Mouse (Mus musculus) embryonic facial prominence, embryonic 14.5 days (tissue): ENCODE results near the gene Gdf1. TPM values are rescaled to one million over a fixed set of nuclear protein-coding genes. Genes with fewer than 3 reads are reported as not detected.

Source experiments
- ATAC-seq: fragments of 200-750 bp; cut with Nextera tagmentation; 2 replicates; pipeline ENCODE4 v1.8.0; 2017; ENCODE audit warnings: low read depth, moderate number of reproducible peaks, moderate TSS enrichment
- DNase-seq: peaks from one replicate; pipeline ENCODE4 v3.0.0-alpha.2; 2015; ENCODE audit warnings: low spot score
- H3K27ac ChIP-seq: fragments of 300-500 bp; sonication (generic); replicated peaks from 2 replicates; pipeline ENCODE4 v1.5.1; 2014; ENCODE audit warnings: low read depth, mild to moderate bottlenecking, low read length, moderate library complexity
- H3K27me3 ChIP-seq: fragments of 300-500 bp; sonication (generic); replicated peaks from 2 replicates; pipeline ENCODE4 v1.6.1; 2014; ENCODE audit warnings: low read length; ENCODE audit not compliant: control insufficient read depth, insufficient read depth
- H3K36me3 ChIP-seq: fragments of 300-500 bp; sonication (generic); 2 replicates; pipeline ENCODE4 v1.6.1; 2014; ENCODE audit warnings: low read length, mixed read lengths; ENCODE audit not compliant: control insufficient read depth, insufficient read depth
- H3K4me1 ChIP-seq: fragments of 300-500 bp; sonication (generic); 2 replicates; pipeline ENCODE4 v1.6.1; 2014; ENCODE audit warnings: antibody characterized with exemption, low read length; ENCODE audit not compliant: control insufficient read depth, insufficient read depth
- H3K4me2 ChIP-seq: fragments of 300-500 bp; sonication (generic); 2 replicates; pipeline ENCODE4 v1.6.1; 2014; ENCODE audit warnings: low read depth, mild to moderate bottlenecking, low read length, moderate library complexity, mixed read lengths
- H3K4me3 ChIP-seq: fragments of 300-500 bp; sonication (generic); 2 replicates; pipeline ENCODE4 v1.5.1; 2014; ENCODE audit warnings: low read depth, mild to moderate bottlenecking, low read length
- H3K9ac ChIP-seq: fragments of 300-500 bp; sonication (generic); 2 replicates; pipeline ENCODE4 v1.6.1; 2014; ENCODE audit warnings: low read depth, mild to moderate bottlenecking, low read length, moderate library complexity, mixed read lengths
- H3K9me3 ChIP-seq: fragments of 300-500 bp; sonication (generic); 2 replicates; pipeline ENCODE4 v1.6.1; 2016; ENCODE audit warnings: low read length; ENCODE audit not compliant: control insufficient read depth
- WGBS: fragments of 180-500 bp; shearing (Covaris S2); extraction: QIAGEN DNeasy Blood & Tissue Kit; methylation state at CpG from one replicate; pipeline ENCODE4 v1.1.7; 2014; 5-methylcytosine and 5-hydroxymethylcytosine counted together
- polyA plus RNA-seq: library from polyadenylated mRNA; unstranded; fragments of >200 nt; fragmentation: Nextera tagmentation; extraction: Ambion mirVana; gene quantifications from 2 replicates; pipeline ENCODE4 v1.2.1, GENCODE M21; 2014

The Gdf1 gene
- 1.7 TPM in 1 of 2 replicates, not detected in the other for polyA plus RNA-seq

- no peaks in the 10 kb centered on the region; the same call in 1 of the 2 replicates for H3K27me3 ChIP-seq
- H3K27ac ChIP-seq: no peak within 1 kb of the TSS
- peaks cover 7% of the 10 kb centered on the region for H3K4me1 ChIP-seq
- no peaks in the 10 kb centered on the region for H3K9me3 ChIP-seq
- H3K9ac ChIP-seq: peak within 1 kb of the TSS; percentile 17; the same call in 1 of the 2 replicates
- H3K36me3 ChIP-seq: peaks cover 62% of the 10 kb centered on the region
- peak within 1 kb of the TSS; percentile 13; the same call in 1 of the 2 replicates for H3K4me3 ChIP-seq
- ATAC-seq (no peak), DNase-seq (no peak)
- H3K4me2 ChIP-seq: peak within 1 kb of the TSS; percentile 43
- WGBS: 35% methylated on average over 13 of the region's 14 CpGs
Measured at GRCm38 (mm10) chr8:70329124-70329834, at the start of gene Gdf1. Gdf1 (plus strand) TSS chr8:70329817.

- 42% methylated on average over 3 of the region's 3 CpGs for WGBS
- Histone ChIP-seq H3K36me3 (peaks cover 11% of the 10 kb centered on the region), H3K27me3 (no peaks in the 10 kb centered on the region), H3K4me1 (no peaks in the 10 kb centered on the region), H3K27ac (no peak overlapping the region), H3K9me3 (no peaks in the 10 kb centered on the region), H3K4me2 (no peak overlapping the region), H3K9ac (no peak overlapping the region), H3K4me3 (no peak overlapping the region)
- no peak for DNase-seq
- no peak for ATAC-seq
Measured at GRCm38 (mm10) chr8:70281001-70281400, 48.6 kb upstream of the Gdf1 start.

DNA sequence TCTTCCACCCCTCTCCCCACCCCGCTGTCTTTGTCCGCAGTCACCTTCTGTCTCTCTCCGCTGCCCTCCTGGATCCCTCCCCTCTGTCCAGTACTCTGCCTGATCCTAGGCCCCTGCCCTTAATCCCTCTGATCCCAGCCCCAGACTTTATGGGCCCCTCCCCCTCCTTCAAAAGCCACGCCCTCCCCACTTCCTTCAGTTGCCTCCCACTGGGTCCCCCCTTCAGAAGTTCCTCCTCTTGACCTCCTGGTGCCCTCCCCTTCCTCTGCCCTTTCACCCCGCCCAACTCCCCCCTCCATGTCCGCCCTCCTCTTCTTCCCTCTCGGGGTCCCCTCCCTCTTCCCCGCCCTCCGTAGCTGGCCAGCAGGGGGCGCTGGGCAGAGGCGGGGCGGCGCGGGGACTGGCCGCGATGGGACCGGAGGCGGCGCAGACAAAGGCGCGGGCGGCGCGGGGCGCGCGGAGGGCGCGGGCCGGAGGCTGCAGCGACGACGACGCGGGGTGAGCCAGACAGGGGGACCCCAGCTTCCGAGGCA, 46.9 kb upstream of the Gdf1 start, which contains the start of gene Homer3:
Gene Homer3 (plus strand): TSS at position 225 of the 533 bp plus-strand sequence.
- peak; percentile 93 for DNase-seq
- peak within 1 kb of the TSS; percentile 82 for H3K9ac ChIP-seq
- H3K4me1 ChIP-seq: no peaks in the 10 kb centered on the region
- WGBS: 1% methylated on average over 35 of the region's 36 CpGs
- H3K27me3 ChIP-seq: no peaks in the 10 kb centered on the region
- H3K4me2 ChIP-seq: peak within 1 kb of the TSS; percentile 70
- H3K27ac ChIP-seq: peak within 1 kb of the TSS; percentile 72
- H3K36me3 ChIP-seq: peaks cover 28% of the 10 kb centered on the region
- H3K9me3 ChIP-seq: no peaks in the 10 kb centered on the region
- peak within 1 kb of the TSS; percentile 74 for H3K4me3 ChIP-seq
- ATAC-seq: peak; percentile 91

DNA sequence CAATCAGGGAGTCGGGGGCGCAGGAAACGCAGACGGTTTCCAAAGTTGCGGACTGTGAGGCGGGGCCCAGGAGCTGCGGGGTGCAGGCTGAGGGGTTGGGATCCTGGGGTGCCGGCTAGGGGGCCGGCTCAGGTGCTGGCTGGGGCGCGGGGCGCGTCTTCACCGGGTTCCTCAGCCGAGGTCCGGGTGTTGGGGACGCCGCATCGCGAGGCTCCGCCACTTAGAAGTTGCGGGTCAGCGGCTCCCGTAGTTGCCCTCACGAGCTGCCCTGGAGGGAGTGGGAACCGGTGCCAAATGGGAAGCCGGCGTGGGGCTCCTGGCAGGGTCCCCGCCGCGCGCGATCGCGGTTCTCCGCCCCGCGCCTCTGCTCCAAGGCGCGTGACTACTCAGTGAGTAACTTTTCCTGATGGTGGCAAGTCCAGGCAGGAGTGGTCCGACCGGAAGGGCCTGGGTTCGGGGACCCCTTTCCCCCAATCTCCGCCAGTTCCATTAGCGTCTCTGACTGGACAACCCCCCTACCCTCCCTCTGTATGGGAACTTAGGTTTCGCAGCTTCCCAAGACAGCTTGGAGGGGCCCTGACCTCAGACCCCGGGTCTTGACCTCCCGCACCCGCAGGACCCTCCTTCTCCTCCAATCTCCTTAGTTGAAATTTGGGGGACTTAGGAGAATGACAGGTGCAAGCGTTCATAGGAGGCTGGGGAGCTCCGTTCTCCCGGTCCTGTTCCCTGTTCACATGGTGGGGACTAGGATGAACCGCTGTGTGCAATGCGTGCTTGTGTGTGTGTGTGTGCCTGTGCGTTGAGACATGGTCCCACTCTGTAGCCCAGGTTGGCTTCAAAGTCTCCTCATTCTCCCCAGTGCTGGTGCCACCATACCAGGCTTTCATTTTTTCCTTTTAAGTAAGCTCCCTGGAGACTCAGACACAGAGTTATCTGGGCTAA, 46.2 kb upstream of the Gdf1 start:
- H3K4me2 ChIP-seq: peak overlapping the region; percentile 70
- peak; percentile 69 for ATAC-seq
- H3K27me3 ChIP-seq: no peaks in the 10 kb centered on the region
- peak overlapping the region; percentile 72 for H3K27ac ChIP-seq
- WGBS: 0% methylated on average over 29 of the region's 55 CpGs
- no peaks in the 10 kb centered on the region for H3K4me1 ChIP-seq
- no peaks in the 10 kb centered on the region for H3K9me3 ChIP-seq
- H3K4me3 ChIP-seq: peak overlapping the region; percentile 74
- peak; percentile 19 for DNase-seq
- peak overlapping the region; percentile 82 for H3K9ac ChIP-seq
- peaks cover 33% of the 10 kb centered on the region for H3K36me3 ChIP-seq

DNA sequence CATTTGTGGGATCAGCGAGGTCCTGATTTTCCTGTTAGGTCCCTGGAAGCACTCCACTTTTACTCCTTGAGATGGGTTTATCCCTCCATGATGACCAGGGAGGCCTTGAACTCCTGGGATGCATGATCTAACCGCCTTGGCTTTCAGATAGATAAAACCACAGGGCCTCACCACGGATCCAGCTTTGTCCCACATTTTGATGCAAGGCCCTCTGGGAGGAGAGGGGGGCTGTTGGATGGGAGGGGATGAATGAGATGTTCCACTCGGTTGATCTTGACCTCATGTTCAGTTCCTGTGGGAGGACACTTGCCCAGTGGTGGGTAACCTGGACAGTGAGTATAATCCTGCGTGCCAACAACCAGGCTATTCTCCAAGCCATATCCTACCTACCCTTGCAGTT, 45.2 kb upstream of the Gdf1 start:
- Histone ChIP-seq H3K4me1 (no peaks in the 10 kb centered on the region), H3K36me3 (peaks cover 36% of the 10 kb centered on the region), H3K27ac (no peak overlapping the region), H3K9me3 (no peaks in the 10 kb centered on the region), H3K4me3 (no peak overlapping the region), H3K27me3 (no peaks in the 10 kb centered on the region), H3K9ac (no peak overlapping the region), H3K4me2 (peak overlapping the region; percentile 70)
- ATAC-seq: no peak
- DNase-seq: no peak
- 88% methylated on average over 5 of the region's 5 CpGs for WGBS

GRCm38 (mm10) chr8:70285304-70285703, 44.3 kb upstream of the Gdf1 start:
- H3K27me3 ChIP-seq: no peaks in the 10 kb centered on the region
- no peak overlapping the region for H3K4me2 ChIP-seq
- ATAC-seq (no peak), DNase-seq (no peak)
- H3K4me1 ChIP-seq: no peaks in the 10 kb centered on the region
- no peak overlapping the region for H3K4me3 ChIP-seq
- peaks cover 40% of the 10 kb centered on the region for H3K36me3 ChIP-seq
- H3K27ac ChIP-seq: no peak overlapping the region
- WGBS: 97% methylated on average over 15 of the region's 15 CpGs
- no peaks in the 10 kb centered on the region for H3K9me3 ChIP-seq
- H3K9ac ChIP-seq: no peak overlapping the region

- H3K9ac ChIP-seq: no peak overlapping the region
- no peaks in the 10 kb centered on the region for H3K4me1 ChIP-seq
- ATAC-seq: no peak
- no peak for DNase-seq
- H3K27me3 ChIP-seq: no peaks in the 10 kb centered on the region
- H3K36me3 ChIP-seq: peaks cover 54% of the 10 kb centered on the region
- no peak overlapping the region for H3K4me3 ChIP-seq
- no peak overlapping the region for H3K4me2 ChIP-seq
- H3K9me3 ChIP-seq: no peaks in the 10 kb centered on the region
- 87% methylated on average over 8 of the region's 8 CpGs for WGBS
- H3K27ac ChIP-seq: no peak overlapping the region
Measured at GRCm38 (mm10) chr8:70286737-70287136, 42.9 kb upstream of the Gdf1 start.

- 0 out of 2 replicates have a peak, but pooled peaks cover 3% of the 10 kb centered on the region for H3K4me1 ChIP-seq
- H3K4me2 ChIP-seq: no peak overlapping the region
- no peaks in the 10 kb centered on the region for H3K27me3 ChIP-seq
- no peak overlapping the region for H3K9ac ChIP-seq
- peak overlapping the region; percentile 61; the same call in 1 of the 2 replicates for H3K27ac ChIP-seq
- 60% methylated on average over 5 of the region's 5 CpGs for WGBS
- DNase-seq (peak; percentile 75), ATAC-seq (peak; percentile 16; the same call in 1 of the 2 replicates)
- peaks cover 88% of the 10 kb centered on the region for H3K36me3 ChIP-seq
- H3K4me3 ChIP-seq: no peak overlapping the region
- no peaks in the 10 kb centered on the region for H3K9me3 ChIP-seq
Measured at GRCm38 (mm10) chr8:70293988-70294405, 35.6 kb upstream of the Gdf1 start.
